Mouse (Mus musculus) testis, postnatal 14 days (tissue): ENCODE results near the gene Chtop.
A peak's percentile ranks its signal among the peaks of the same experiment; 100 is the strongest.

Experiments used
- DNase-seq: peaks from one replicate; pipeline ENCODE4 v3.0.0; 2021; ENCODE audit warnings: low spot score

Gene Chtop

GRCm38 (mm10) chr3:90462579-90462978 is 46.7 kb downstream of the Chtop start:
- DNase-seq: no peak

GRCm38 (mm10) chr3:90461935-90462334 is 47.4 kb downstream of the Chtop start:
- DNase-seq: no peak

- no peak for DNase-seq
These were observed 49.0 kb downstream of the Chtop start for GRCm38 (mm10) chr3:90460315-90460714.

- no peak for DNase-seq
These were observed 49.6 kb downstream of the Chtop start for GRCm38 (mm10) chr3:90459727-90460126.

GRCm38 (mm10) chr3:90454931-90455330 is 54.4 kb downstream of the Chtop start:
- DNase-seq: peak; percentile 59

GRCm38 (mm10) chr3:90451396-90452095 is 57.8 kb downstream of the Chtop start:
- DNase-seq: no peak

- DNase-seq: no peak
These were observed 58.4 kb downstream of the Chtop start for GRCm38 (mm10) chr3:90450874-90451273.
